Mouse (Mus musculus) olfactory bulb, adult 2 months (tissue): ENCODE results near the gene Cnp.

Experiments used
- CTCF ChIP-seq: fragments of 200-500 bp; IDR thresholded peaks from 2 replicates; pipeline ENCODE4 v1.5.1; 2012; ENCODE audit warnings: low read depth, mild to moderate bottlenecking, low read length, moderate library complexity; ENCODE audit not compliant: insufficient read depth
- POLR2A ChIP-seq: fragments of 200-500 bp; IDR thresholded peaks from 2 replicates; pipeline ENCODE4 v1.6.1; 2012; ENCODE audit warnings: mild to moderate bottlenecking, low read depth, low read length, moderate library complexity; ENCODE audit not compliant: insufficient read depth

DNA sequence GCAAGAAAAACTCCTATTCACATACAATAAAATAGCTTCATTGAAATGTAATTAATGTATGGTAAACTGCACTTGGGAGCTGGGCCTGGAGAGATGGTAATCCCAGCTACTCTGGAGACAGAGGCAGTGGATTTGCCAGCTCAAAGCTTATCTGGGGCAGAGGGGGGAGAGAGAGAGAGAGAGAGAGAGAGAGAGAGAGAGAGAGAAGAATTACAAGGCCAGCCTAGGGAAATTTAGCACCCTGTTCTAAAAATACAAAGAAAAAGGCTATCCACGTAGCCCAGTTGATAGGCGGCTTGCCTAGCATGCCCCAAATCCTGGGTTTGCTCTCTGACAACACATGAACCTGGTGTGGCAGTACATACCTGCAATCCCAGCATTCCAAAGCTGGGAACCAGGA is 33.1 kb upstream of the Cnp start:
- TF ChIP-seq POLR2A, result no peak
- no peak for TF ChIP-seq CTCF
